Mouse (Mus musculus): ENCODE results near the gene Pfn3. TPM values are rescaled to one million over a fixed set of nuclear protein-coding genes. Genes with fewer than 3 reads are reported as not detected.

The Pfn3 gene
- total and polyA plus RNA-seq, 3 experiments: not detected

- peak overlapping the region; percentile 80 for H3K27ac ChIP-seq (ENCODE audit: insufficient read depth, low read depth)
- no peak for DNase-seq (ENCODE audit: extremely low read depth)
- no peak for TF ChIP-seq GABPA (IDR thresholded peaks at IDR 0.05; ENCODE audit: insufficient replicate concordance, low read depth, low read length)
- TF ChIP-seq MAX (IDR thresholded peaks at IDR 0.05; ENCODE audit: low read length): no peak
- no peak for TF ChIP-seq BHLHE40 (IDR thresholded peaks at IDR 0.05; ENCODE audit: low read depth, low read length)
- TF ChIP-seq ZMIZ1 (IDR thresholded peaks at IDR 0.05; ENCODE audit: low read depth, low read length): no peak
- TF ChIP-seq MXI1 (IDR thresholded peaks at IDR 0.05; ENCODE audit: low read depth, low read length): no peak
- no peak for TF ChIP-seq USF1 (IDR thresholded peaks at IDR 0.05; ENCODE audit: low read depth, low read length)
- TF ChIP-seq HCFC1 (IDR thresholded peaks at IDR 0.05; ENCODE audit: low read depth, low read length): no peak
- no peak for TF ChIP-seq USF2 (conservative IDR thresholded peaks at IDR 0.05; ENCODE audit: low read depth, low read length)
- no peak for TF ChIP-seq ZC3H11A (IDR thresholded peaks at IDR 0.05; ENCODE audit: low read depth, low read length)
- no peak for TF ChIP-seq TBP (conservative IDR thresholded peaks at IDR 0.05; ENCODE audit: low read depth, low read length)
- no peak for TF ChIP-seq TCF12 (IDR thresholded peaks at IDR 0.05; ENCODE audit: low read depth, low read length)
- TF ChIP-seq RCOR1 (conservative IDR thresholded peaks at IDR 0.05; ENCODE audit: low read depth, low read length): no peak
- no peak for TF ChIP-seq KAT2A (IDR thresholded peaks at IDR 0.05; ENCODE audit: insufficient replicate concordance, low read length)
- H3K4me3 ChIP-seq (replicated peaks in 1 of 3; ENCODE audit: low read depth in 2 of 3, low read length in 2 of 3, poor library complexity in 1 of 3): peak overlapping the region; percentile 26 to 30 (median 27)
- H3K27me3 ChIP-seq (replicated peaks): no peaks in the 10 kb centered on the region
- dilution Hi-C loops (cut with MboI; ENCODE audit: extremely low pct_ligation_motif_present, extremely low pct_unique_long_range_greater_than_20kb, low sequenced_read_pairs): no loop called here
- peaks cover 34% of the 10 kb centered on the region for H3K79me2 ChIP-seq (replicated peaks; ENCODE audit: control insufficient read depth, extremely low read depth, insufficient read depth, poor library complexity, severe bottlenecking)
- no peaks in the 10 kb centered on the region for H3K9me3 ChIP-seq (replicated peaks; ENCODE audit: low read length)
- peak overlapping the region; percentile 22; the same call in 1 of the 2 replicates for H3K9ac ChIP-seq (ENCODE audit: insufficient read depth, low read depth)
- H3K36me3 ChIP-seq (replicated peaks in 1 of 2; ENCODE audit: control insufficient read depth in 1 of 2, insufficient read depth in 1 of 2, low read length in 1 of 2): peaks cover 28 to 38% of the 10 kb centered on the region in 2 experiments
- peaks cover 30 to 55% of the 10 kb centered on the region in 2 experiments for H3K4me1 ChIP-seq (ENCODE audit: control insufficient read depth in 1 of 2, insufficient read depth in 2 of 2)
- peak overlapping the region; percentile 83 for H3K4me2 ChIP-seq (ENCODE audit: insufficient read depth, low read depth, poor library complexity, severe bottlenecking)
- in situ Hi-C loops (cut with MboI; ENCODE audit: low pct_ligation_motif_present, low pct_unique_long_range_greater_than_20kb, low sequenced_read_pairs): no loop called here
Observed at GRCm38 (mm10) chr13:55448131-55448530, 33.1 kb upstream of the Pfn3 start.

GRCm38 (mm10) chr13:55447543-55447943 lies 32.5 kb upstream of the Pfn3 start:
- in situ Hi-C loops (cut with MboI; ENCODE audit: low pct_ligation_motif_present, low pct_unique_long_range_greater_than_20kb, low sequenced_read_pairs): no loop called here
- H3K4me1 ChIP-seq (ENCODE audit: control insufficient read depth in 1 of 2, insufficient read depth in 2 of 2): peaks cover 30 to 55% of the 10 kb centered on the region in 2 experiments
- H3K27me3 ChIP-seq (replicated peaks): no peaks in the 10 kb centered on the region
- dilution Hi-C loops (cut with MboI; ENCODE audit: extremely low pct_ligation_motif_present, extremely low pct_unique_long_range_greater_than_20kb, low sequenced_read_pairs): no loop called here
- DNase-seq (ENCODE audit: extremely low read depth): peak; percentile 74
- H3K9ac ChIP-seq (ENCODE audit: insufficient read depth, low read depth): peak overlapping the region; percentile 98
- no peaks in the 10 kb centered on the region for H3K9me3 ChIP-seq (replicated peaks; ENCODE audit: low read length)
- H3K4me3 ChIP-seq (replicated peaks in 1 of 3; ENCODE audit: low read depth in 2 of 3, low read length in 2 of 3, poor library complexity in 1 of 3): peak overlapping the region; percentile 34 to 80 (median 61)
- peak overlapping the region; percentile 80 for H3K27ac ChIP-seq (ENCODE audit: insufficient read depth, low read depth)
- H3K36me3 ChIP-seq (replicated peaks in 1 of 2; ENCODE audit: control insufficient read depth in 1 of 2, insufficient read depth in 1 of 2, low read length in 1 of 2): peaks cover 23 to 32% of the 10 kb centered on the region in 2 experiments
- peaks cover 34% of the 10 kb centered on the region for H3K79me2 ChIP-seq (replicated peaks; ENCODE audit: control insufficient read depth, extremely low read depth, insufficient read depth, poor library complexity, severe bottlenecking)
- 0 out of 2 replicates have a peak, but pooled peaks have one; percentile 20 for TF ChIP-seq TBP (conservative IDR thresholded peaks at IDR 0.05; ENCODE audit: low read depth, low read length)
- TF ChIP-seq USF2 (conservative IDR thresholded peaks at IDR 0.05; ENCODE audit: low read depth, low read length): no peak
- TF ChIP-seq MXI1 (IDR thresholded peaks at IDR 0.05; ENCODE audit: low read depth, low read length): peak; percentile 51; the same call in 1 of the 2 replicates
- TF ChIP-seq IRF4 (IDR thresholded peaks at IDR 0.05; ENCODE audit: low read depth, low read length): 0 out of 2 replicates have a peak, but pooled peaks have one; percentile 24
- TF ChIP-seq MYC (IDR thresholded peaks at IDR 0.05; ENCODE audit: low read depth, low read length): 0 out of 2 replicates have a peak, but pooled peaks have one; percentile 9
- no peak for TF ChIP-seq KAT2A (IDR thresholded peaks at IDR 0.05; ENCODE audit: insufficient replicate concordance, low read length)
- no peak for TF ChIP-seq MAFK (IDR thresholded peaks at IDR 0.05; ENCODE audit: insufficient replicate concordance, low read length)
- peak; percentile 37; the same call in 1 of the 2 replicates for TF ChIP-seq BHLHE40 (IDR thresholded peaks at IDR 0.05; ENCODE audit: low read depth, low read length)
- peak; percentile 62 for TF ChIP-seq POLR2A (IDR thresholded peaks at IDR 0.05; ENCODE audit: low read depth, low read length)
- no peak for TF ChIP-seq POLR2AphosphoS2 (IDR thresholded peaks at IDR 0.05; ENCODE audit: low read depth, low read length)
- TF ChIP-seq TCF12 (IDR thresholded peaks at IDR 0.05; ENCODE audit: low read depth, low read length): peak; percentile 60; the same call in 1 of the 2 replicates
- no peak for TF ChIP-seq MEF2A (IDR thresholded peaks at IDR 0.05; ENCODE audit: borderline replicate concordance, low read depth, low read length)
- no peak for TF ChIP-seq CTCF (conservative IDR thresholded peaks at IDR 0.05 in 1 of 2, IDR thresholded peaks at IDR 0.05 in 1 of 2; ENCODE audit: low read depth in 2 of 2, low read length in 2 of 2)
- no peak for TF ChIP-seq PAX5 (IDR thresholded peaks at IDR 0.05; ENCODE audit: low read length)
- TF ChIP-seq ZNF384 (IDR thresholded peaks at IDR 0.05; ENCODE audit: low read depth, low read length): no peak
- TF ChIP-seq SMC3 (IDR thresholded peaks at IDR 0.05; ENCODE audit: low read depth, low read length): no peak
- TF ChIP-seq NELFE (IDR thresholded peaks at IDR 0.05; ENCODE audit: low read depth, low read length): no peak
- no peak for TF ChIP-seq MAZ (IDR thresholded peaks at IDR 0.05; ENCODE audit: low read depth, low read length)
- TF ChIP-seq ETS1 (conservative IDR thresholded peaks at IDR 0.05; ENCODE audit: low read depth, low read length): peak; percentile 57; the same call in 1 of the 2 replicates
- 0 out of 2 replicates have a peak, but pooled peaks have one; percentile 58 for TF ChIP-seq MAX (IDR thresholded peaks at IDR 0.05; ENCODE audit: low read length)
- no peak for TF ChIP-seq NRF1 (IDR thresholded peaks at IDR 0.05; ENCODE audit: low read depth, low read length)
- H3K4me2 ChIP-seq (ENCODE audit: insufficient read depth, low read depth, poor library complexity, severe bottlenecking): peak overlapping the region; percentile 83

All from CH12.LX (cell line).